Mouse (Mus musculus) liver, embryonic 12.5 days (tissue): ENCODE measurements at regions not wholly inside any gene's neighbourhood (a gene's known extent, or its start where the extent isn't known, plus 50 kb on each side); places are given as distances from the start of the nearest gene placed in this dataset.

Experiments used
- ATAC-seq: fragments of 200-750 bp; cut with Nextera tagmentation; 2 replicates; pipeline ENCODE4 v1.8.0; 2017; ENCODE audit warnings: moderate number of reproducible peaks, mild to moderate bottlenecking, moderate library complexity
- H3K27ac ChIP-seq: fragments of 300-500 bp; sonication (generic); 2 replicates; pipeline ENCODE4 v1.5.1; 2016; ENCODE audit warnings: mild to moderate bottlenecking
- H3K27me3 ChIP-seq: fragments of 300-500 bp; sonication (generic); replicated peaks from 2 replicates; pipeline ENCODE4 v1.6.1; 2016; ENCODE audit warnings: mild to moderate bottlenecking, moderate library complexity
- H3K36me3 ChIP-seq: fragments of 300-500 bp; sonication (generic); 2 replicates; pipeline ENCODE4 v1.6.1; 2016; ENCODE audit warnings: mild to moderate bottlenecking, moderate library complexity
- H3K4me1 ChIP-seq: fragments of 300-500 bp; sonication (generic); 2 replicates; pipeline ENCODE4 v1.6.1; 2016
- H3K4me2 ChIP-seq: fragments of 300-500 bp; sonication (generic); 2 replicates; pipeline ENCODE4 v1.6.1; 2016; ENCODE audit warnings: mild to moderate bottlenecking, moderate library complexity
- H3K4me3 ChIP-seq: fragments of 300-500 bp; sonication (generic); 2 replicates; pipeline ENCODE4 v1.5.1; 2016; ENCODE audit warnings: mild to moderate bottlenecking, moderate library complexity
- H3K9ac ChIP-seq: fragments of 300-500 bp; sonication (generic); 2 replicates; pipeline ENCODE4 v1.6.1; 2016; ENCODE audit warnings: mild to moderate bottlenecking, moderate library complexity
- H3K9me3 ChIP-seq: fragments of 300-500 bp; sonication (generic); replicated peaks from 2 replicates; pipeline ENCODE4 v1.6.1; 2016; ENCODE audit warnings: mild to moderate bottlenecking, moderate library complexity
- WGBS: fragments of 180-500 bp; shearing (Covaris S2); methylation state at CpG from one replicate; pipeline ENCODE4 v1.1.7; 2016; ENCODE audit not compliant: insufficient replicate concordance; 5-methylcytosine and 5-hydroxymethylcytosine counted together

- no peak for ATAC-seq
These were observed 308.5 kb upstream of the Smarca2 start for GRCm38 (mm10) chr19:26296360-26296759.

GRCm38 (mm10) chr19:26308477-26309135, 296.2 kb upstream of the Smarca2 start:
- no peak for ATAC-seq
- Histone ChIP-seq H3K9me3 (no peaks in the 10 kb centered on the region), H3K27me3 (no peaks in the 10 kb centered on the region), H3K9ac (no peak overlapping the region), H3K4me2 (no peak overlapping the region), H3K36me3 (no peaks in the 10 kb centered on the region), H3K4me3 (no peak overlapping the region), H3K4me1 (no peaks in the 10 kb centered on the region), H3K27ac (no peak overlapping the region)
- 66% methylated on average over 1 of the region's 1 CpGs for WGBS

More at GRCm38 (mm10) chr19:26296360-26296759, 308.5 kb upstream of the Smarca2 start:
- H3K4me1 ChIP-seq, result no peaks in the 10 kb centered on the region
- no peaks in the 10 kb centered on the region for H3K9me3 ChIP-seq
- no peaks in the 10 kb centered on the region for H3K36me3 ChIP-seq
- no peak overlapping the region for H3K4me3 ChIP-seq
- H3K27ac ChIP-seq, result no peak overlapping the region
- H3K27me3 ChIP-seq, result no peaks in the 10 kb centered on the region
- WGBS, result 64% methylated on average over 6 of the region's 6 CpGs
- H3K9ac ChIP-seq, result no peak overlapping the region
- H3K4me2 ChIP-seq, result no peak overlapping the region

GRCm38 (mm10) chr19:26318977-26319376, 285.9 kb upstream of the Smarca2 start:
- Histone ChIP-seq H3K27ac (no peak overlapping the region), H3K27me3 (no peaks in the 10 kb centered on the region), H3K4me1 (no peaks in the 10 kb centered on the region), H3K9me3 (no peaks in the 10 kb centered on the region), H3K36me3 (no peaks in the 10 kb centered on the region), H3K4me3 (no peak overlapping the region), H3K4me2 (no peak overlapping the region), H3K9ac (no peak overlapping the region)
- 69% methylated on average over 2 of the region's 2 CpGs for WGBS
- ATAC-seq, result no peak

- Histone ChIP-seq H3K9me3 (no peaks in the 10 kb centered on the region), H3K4me2 (no peak overlapping the region), H3K4me1 (no peaks in the 10 kb centered on the region), H3K4me3 (no peak overlapping the region), H3K36me3 (no peaks in the 10 kb centered on the region), H3K27me3 (no peaks in the 10 kb centered on the region), H3K9ac (no peak overlapping the region), H3K27ac (no peak overlapping the region)
- 66% methylated on average over 5 of the region's 5 CpGs for whole genome bisulfite sequencing
- no peak for ATAC-seq
These were observed 281.2 kb upstream of the Smarca2 start for GRCm38 (mm10) chr19:26323682-26324081.

GRCm38 (mm10) chr19:26339120-26339519, 265.7 kb upstream of the Smarca2 start:
- no peak for ATAC-seq
- Histone ChIP-seq H3K9ac (no peak overlapping the region), H3K4me1 (no peaks in the 10 kb centered on the region), H3K9me3 (no peaks in the 10 kb centered on the region), H3K36me3 (no peaks in the 10 kb centered on the region), H3K4me2 (no peak overlapping the region), H3K4me3 (no peak overlapping the region), H3K27me3 (no peaks in the 10 kb centered on the region), H3K27ac (no peak overlapping the region)
- WGBS, result 70% methylated on average over 4 of the region's 4 CpGs

- H3K4me3 ChIP-seq, result no peak overlapping the region
- H3K9ac ChIP-seq, result no peak overlapping the region
- H3K27me3 ChIP-seq, result no peaks in the 10 kb centered on the region
- no peak for ATAC-seq
- H3K4me1 ChIP-seq, result no peaks in the 10 kb centered on the region
- H3K9me3 ChIP-seq, result no peaks in the 10 kb centered on the region
- no peak overlapping the region for H3K4me2 ChIP-seq
- WGBS, result 56% methylated on average over 3 of the region's 3 CpGs
- no peak overlapping the region for H3K27ac ChIP-seq
- no peaks in the 10 kb centered on the region for H3K36me3 ChIP-seq
These were observed 264.7 kb upstream of the Smarca2 start for GRCm38 (mm10) chr19:26340155-26340554.

- H3K4me2 ChIP-seq, result no peak overlapping the region
- no peaks in the 10 kb centered on the region for H3K36me3 ChIP-seq
- no peaks in the 10 kb centered on the region for H3K9me3 ChIP-seq
- H3K4me3 ChIP-seq, result no peak overlapping the region
- WGBS, result 71% methylated on average over 7 of the region's 7 CpGs
- H3K9ac ChIP-seq, result no peak overlapping the region
- no peaks in the 10 kb centered on the region for H3K4me1 ChIP-seq
- no peaks in the 10 kb centered on the region for H3K27me3 ChIP-seq
- no peak overlapping the region for H3K27ac ChIP-seq
- ATAC-seq, result no peak
These were observed 249.8 kb upstream of the Smarca2 start for GRCm38 (mm10) chr19:26355054-26355453.

GRCm38 (mm10) chr19:26383961-26384381, 220.9 kb upstream of the Smarca2 start:
- no peaks in the 10 kb centered on the region for H3K36me3 ChIP-seq
- no peak overlapping the region for H3K9ac ChIP-seq
- H3K27me3 ChIP-seq, result no peaks in the 10 kb centered on the region
- 58% methylated on average over 4 of the region's 4 CpGs for WGBS
- no peak overlapping the region for H3K4me2 ChIP-seq
- no peaks in the 10 kb centered on the region for H3K9me3 ChIP-seq
- no peaks in the 10 kb centered on the region for H3K4me1 ChIP-seq
- H3K27ac ChIP-seq, result no peak overlapping the region
- H3K4me3 ChIP-seq, result no peak overlapping the region
- ATAC-seq, result no peak

- Histone ChIP-seq H3K27ac (no peak overlapping the region), H3K4me2 (no peak overlapping the region), H3K27me3 (no peaks in the 10 kb centered on the region), H3K36me3 (no peaks in the 10 kb centered on the region), H3K9ac (no peak overlapping the region), H3K4me3 (no peak overlapping the region), H3K9me3 (no peaks in the 10 kb centered on the region), H3K4me1 (no peaks in the 10 kb centered on the region)
- no peak for ATAC-seq
These were observed 218.8 kb upstream of the Smarca2 start for GRCm38 (mm10) chr19:26386075-26386474.

GRCm38 (mm10) chr19:26412684-26413083, 192.2 kb upstream of the Smarca2 start:
- H3K9me3 ChIP-seq, result no peaks in the 10 kb centered on the region
- no peak overlapping the region for H3K4me2 ChIP-seq
- no peak overlapping the region for H3K9ac ChIP-seq
- H3K27ac ChIP-seq, result no peak overlapping the region
- no peak for ATAC-seq
- no peaks in the 10 kb centered on the region for H3K27me3 ChIP-seq
- WGBS, result 51% methylated on average over 2 of the region's 2 CpGs
- H3K4me3 ChIP-seq, result no peak overlapping the region
- H3K4me1 ChIP-seq, result no peaks in the 10 kb centered on the region
- no peaks in the 10 kb centered on the region for H3K36me3 ChIP-seq

GRCm38 (mm10) chr19:26414476-26415024, 190.3 kb upstream of the Smarca2 start:
- Histone ChIP-seq H3K36me3 (no peaks in the 10 kb centered on the region), H3K9me3 (no peaks in the 10 kb centered on the region), H3K4me2 (no peak overlapping the region), H3K27me3 (no peaks in the 10 kb centered on the region), H3K4me1 (no peaks in the 10 kb centered on the region), H3K27ac (no peak overlapping the region), H3K9ac (no peak overlapping the region), H3K4me3 (no peak overlapping the region)
- 59% methylated on average over 6 of the region's 6 CpGs for WGBS
- no peak for ATAC-seq

- Histone ChIP-seq H3K9me3 (no peaks in the 10 kb centered on the region), H3K9ac (no peak overlapping the region), H3K4me2 (no peak overlapping the region), H3K27me3 (no peaks in the 10 kb centered on the region), H3K27ac (no peak overlapping the region), H3K4me1 (no peaks in the 10 kb centered on the region), H3K4me3 (no peak overlapping the region), H3K36me3 (no peaks in the 10 kb centered on the region)
- no peak for ATAC-seq
- 51% methylated on average over 2 of the region's 2 CpGs for WGBS
These were observed 185.1 kb upstream of the Smarca2 start for GRCm38 (mm10) chr19:26419781-26420180.

- H3K27me3 ChIP-seq, result no peaks in the 10 kb centered on the region
- H3K4me2 ChIP-seq, result no peak overlapping the region
- H3K36me3 ChIP-seq, result no peaks in the 10 kb centered on the region
- H3K9me3 ChIP-seq, result no peaks in the 10 kb centered on the region
- 42% methylated on average over 2 of the region's 2 CpGs for WGBS
- no peak for ATAC-seq
- no peak overlapping the region for H3K9ac ChIP-seq
- H3K27ac ChIP-seq, result no peak overlapping the region
- no peak overlapping the region for H3K4me3 ChIP-seq
- no peaks in the 10 kb centered on the region for H3K4me1 ChIP-seq
These were observed 165.7 kb upstream of the Smarca2 start for GRCm38 (mm10) chr19:26439163-26439562.
